Mouse (Mus musculus): Measurements from ENCODE around the gene Mfap4.

Gene Mfap4

DNA sequence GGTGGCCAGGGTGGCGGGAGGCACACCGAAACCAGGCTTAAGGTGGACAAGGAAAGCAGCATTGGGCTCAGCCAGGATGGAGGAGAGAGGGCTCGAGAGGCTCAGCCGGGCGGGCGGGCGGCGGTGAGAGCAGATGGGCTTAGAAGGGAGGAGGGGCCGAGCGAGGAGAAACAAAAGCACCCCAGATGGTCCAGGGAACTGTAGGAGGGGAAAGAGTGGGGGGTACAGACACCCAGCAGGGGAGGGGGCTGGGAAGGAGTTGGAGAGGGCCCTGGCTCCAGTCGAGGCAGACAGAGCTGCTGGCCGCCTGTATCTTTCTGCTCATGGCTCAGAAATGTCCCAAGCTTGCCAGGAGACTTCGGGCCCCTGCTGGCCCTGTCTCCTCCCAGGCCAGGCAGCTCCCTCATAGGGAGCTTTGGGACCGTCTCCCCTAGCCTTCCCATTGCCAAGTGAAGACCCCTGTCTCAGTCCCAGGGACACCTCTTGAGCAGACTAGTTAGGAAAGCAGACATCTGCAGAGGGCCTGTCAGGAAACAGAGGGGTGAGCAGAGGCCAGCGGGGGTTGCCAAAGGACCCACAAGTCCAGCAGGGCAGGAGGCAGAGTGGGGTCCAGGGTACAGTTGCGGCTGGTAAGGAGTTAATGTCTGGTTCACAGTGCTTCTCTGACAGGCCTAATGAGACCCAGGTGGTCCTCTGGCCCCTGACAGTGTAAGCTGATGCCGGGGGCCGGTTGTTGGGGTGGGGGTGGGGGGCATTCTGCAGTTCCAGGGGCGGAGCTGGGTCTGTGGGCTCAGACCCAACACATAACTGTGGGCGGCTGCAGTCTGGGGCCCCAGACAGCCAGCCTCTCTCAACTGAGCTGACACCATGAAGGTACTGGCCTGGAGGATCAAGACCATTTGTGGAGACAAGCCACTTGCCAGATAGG is at the start of gene Mfap4:
Gene Mfap4, plus strand, starts transcription at position 819 of the 928 bp plus-strand sequence.
- no peak for DNase-seq (ENCODE audit: low read depth, low spot score)

DNA sequence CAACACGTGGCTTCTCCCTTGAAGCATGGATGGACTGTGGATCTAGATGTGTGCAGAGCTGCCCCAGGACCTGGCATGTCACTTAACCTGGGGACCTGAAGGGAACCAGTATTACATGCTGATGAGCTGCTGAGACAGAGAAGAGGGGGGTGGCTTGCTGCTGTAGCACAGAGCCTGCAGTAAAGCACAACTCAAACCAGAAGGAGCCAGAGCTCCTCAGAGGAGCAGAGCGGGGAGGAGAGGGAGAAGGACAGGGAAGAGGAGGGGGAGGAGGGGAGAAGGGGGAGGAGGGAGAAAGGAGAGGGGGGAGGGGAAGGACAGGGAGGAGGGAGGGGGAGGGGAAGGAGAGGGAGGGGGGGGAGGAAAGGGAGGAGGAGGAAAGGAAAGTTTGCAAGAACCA is 48.9 kb upstream of the Mfap4 start:
- no peak for DNase-seq (ENCODE audit: low read depth, low spot score)

DNA sequence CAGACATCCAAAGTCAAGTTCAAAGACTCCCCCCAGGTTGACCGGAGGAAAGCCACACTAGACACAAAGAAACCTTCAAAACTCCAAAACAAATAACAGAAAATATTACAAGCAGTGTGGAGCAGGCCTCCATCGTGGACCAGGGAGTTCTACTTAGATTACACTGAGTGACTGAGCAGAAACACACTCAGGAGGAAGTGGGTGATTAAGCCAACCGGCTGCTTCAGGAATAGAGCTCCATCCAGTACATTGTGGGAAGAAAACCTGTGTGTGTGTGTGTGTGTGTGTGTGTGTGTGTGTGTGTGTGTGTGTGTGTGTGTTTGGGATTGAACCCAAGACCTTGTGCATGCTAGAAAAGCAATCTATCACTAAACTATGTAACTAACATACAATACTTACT is 46.1 kb upstream of the Mfap4 start:
- DNase-seq (ENCODE audit: low read depth, low spot score) = no peak

DNA sequence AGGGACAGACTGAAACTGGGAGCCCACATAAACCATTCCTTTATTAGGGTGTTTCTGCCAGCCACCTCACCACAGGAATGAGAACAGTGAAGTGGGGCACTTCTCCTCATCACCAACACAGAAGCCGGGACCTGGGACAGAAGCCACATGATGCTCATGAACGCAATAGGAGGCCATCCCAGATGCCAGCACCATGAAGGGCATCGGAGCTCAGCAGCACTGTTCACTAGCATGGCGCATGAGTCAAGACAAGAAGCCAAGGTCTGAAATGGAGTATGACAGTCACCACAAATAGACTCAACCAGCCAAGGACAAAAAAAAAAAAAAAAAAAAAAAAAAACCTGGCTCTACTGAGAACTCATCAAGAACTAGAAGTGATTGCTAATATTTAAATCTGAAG is 44.8 kb upstream of the Mfap4 start:
- no peak for DNase-seq (ENCODE audit: low read depth, low spot score)

DNA sequence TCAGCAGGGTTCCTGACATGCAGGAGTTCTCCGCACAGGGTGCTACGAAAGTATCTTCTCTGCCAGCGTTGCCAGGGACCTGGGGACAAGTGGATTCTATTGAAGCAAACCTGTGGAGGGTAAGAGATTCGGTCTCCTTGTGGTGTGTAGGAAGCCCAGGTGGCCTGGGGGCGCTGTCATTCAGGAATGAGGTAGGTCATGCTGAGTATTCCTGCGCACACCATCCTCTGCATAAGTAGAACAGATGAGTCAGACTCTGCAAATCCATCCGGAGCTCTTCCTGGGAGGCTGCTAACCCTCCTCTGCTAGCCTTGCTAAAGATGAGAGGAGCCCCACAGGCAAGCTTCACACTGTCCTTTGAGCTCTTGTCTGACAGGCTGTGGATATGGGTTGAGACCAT is 43.6 kb upstream of the Mfap4 start:
- DNase-seq (ENCODE audit: low read depth, low spot score) = no peak

DNA sequence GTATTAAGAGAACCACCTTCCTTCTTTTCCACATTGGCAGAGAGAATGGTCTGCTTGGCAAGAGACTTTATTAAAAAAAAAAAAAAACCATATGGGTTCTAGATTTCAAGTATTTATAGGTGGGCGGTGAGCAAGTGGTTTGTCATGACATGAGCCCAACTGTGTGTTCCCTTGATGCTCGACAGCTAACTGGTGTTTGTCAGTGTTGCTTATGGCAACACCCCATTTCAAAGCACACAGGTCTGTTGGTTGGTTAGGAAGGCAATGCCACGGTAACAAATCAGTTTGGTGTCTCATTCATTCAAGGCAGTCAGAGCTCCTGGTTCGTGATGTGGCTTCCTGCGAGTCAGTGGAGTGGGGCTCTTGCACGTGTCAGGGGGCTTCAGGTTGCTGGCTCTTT is 41.4 kb upstream of the Mfap4 start:
- DNase-seq (ENCODE audit: low read depth, low spot score) = no peak

DNA sequence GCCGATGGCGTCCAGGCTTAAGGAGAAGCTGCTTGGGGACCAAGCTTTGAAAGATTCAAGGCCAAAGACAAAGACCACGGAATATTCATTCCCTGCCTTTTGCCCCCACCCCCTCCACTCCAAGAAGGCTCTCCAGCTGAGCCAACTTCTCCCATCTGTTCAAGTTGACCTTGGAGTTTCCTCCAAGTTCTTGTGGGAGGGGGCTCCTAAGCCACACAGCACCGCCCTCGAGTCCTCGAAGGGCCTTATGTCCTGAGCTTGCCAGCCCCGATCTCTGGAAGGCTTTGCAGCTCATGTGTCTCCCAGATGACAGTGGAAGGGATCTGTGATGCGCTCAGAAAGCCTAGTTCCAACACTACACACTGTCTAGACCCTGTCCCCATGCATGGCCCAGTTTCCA is 37.9 kb upstream of the Mfap4 start:
- DNase-seq (ENCODE audit: low read depth, low spot score) = peak; percentile 21

DNA sequence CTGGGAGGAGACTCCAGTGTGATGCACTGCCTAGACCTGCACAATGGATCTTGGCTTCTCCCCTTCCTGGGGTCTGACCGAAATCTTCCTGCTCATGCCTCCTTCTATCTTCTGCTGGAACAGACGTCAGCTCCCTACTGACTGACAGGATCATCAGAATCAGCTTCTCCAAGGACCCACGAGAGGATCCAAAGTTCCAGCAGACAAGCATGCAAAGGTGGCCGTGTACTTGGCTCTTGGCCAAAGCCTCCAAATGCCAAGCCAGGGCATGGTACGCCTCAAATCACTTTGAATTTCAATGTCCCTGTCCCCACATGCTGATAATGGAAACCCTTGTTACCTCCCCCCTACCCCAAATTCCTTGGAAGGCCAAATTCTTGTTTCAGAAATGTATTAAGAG is 37.2 kb upstream of the Mfap4 start:
- peak; percentile 12 for DNase-seq (ENCODE audit: low read depth, low spot score)

DNA sequence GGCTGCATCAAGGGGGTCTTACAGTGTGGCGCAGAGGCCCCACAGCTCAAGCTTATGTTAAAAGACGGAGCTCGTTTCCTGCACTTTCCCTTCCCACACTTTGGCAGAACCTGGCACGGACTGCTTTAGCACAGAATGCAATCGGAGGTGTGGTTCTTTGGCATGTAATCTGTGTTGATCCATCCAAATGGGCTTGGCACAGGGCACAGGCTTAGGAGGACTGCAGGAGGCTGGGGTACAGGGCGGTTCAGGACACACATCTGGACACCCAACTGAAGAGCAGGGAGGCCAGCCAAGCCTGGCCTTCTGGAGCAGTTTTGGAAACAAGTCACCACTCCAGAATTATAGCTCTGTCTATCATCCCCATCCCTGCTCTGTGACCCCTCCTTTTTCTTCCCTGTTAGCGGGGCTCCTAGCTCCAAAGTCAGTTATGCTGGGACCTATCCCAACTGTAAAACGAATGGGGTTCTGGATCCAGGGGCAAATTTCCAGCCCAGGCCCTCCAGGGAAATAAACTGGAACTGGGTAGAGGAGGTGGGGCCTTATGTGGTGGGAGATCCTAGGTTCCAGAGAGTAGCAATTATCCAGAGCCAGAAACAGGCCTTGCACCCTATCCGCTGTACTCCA is 36.5 kb upstream of the Mfap4 start:
- peak; percentile 76 for DNase-seq (ENCODE audit: low read depth, low spot score)

DNA sequence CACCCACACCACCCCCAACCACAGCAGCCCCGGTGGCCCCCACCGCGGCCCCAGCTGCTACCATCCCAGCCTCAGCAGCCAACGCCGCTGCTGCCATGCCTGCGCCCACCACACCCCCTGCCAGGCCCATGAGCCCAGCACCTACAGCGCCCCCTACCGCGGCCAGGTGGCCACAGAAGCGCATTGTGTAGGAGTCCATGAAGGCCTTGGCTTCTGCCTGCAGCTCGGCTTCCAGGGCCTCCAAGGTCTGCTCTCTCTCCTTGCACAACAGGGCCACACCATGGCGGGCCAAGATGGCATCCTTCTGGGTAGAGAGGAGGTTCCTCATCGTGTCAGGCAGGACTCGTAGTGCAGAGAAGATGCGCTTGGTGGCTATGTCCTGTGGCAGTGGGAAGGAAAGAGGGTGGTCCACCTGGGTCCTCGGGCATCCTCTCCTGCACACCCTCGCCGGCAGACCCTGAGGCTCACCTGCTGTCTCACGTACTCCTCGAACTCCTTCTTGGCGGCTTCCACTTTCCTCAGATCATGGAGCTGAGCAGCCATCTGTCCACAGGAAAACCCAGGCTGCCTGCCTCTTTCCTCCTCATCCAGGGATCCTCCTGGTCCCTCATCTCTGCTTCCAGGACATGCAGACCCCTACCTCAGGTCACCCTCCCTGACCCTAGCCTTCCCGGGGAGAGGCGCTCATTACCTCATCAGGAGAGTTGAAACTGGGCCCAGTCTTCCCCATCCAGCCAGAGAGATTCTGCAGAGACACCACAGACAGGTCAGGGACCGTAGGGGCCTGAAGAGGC is 35.5 kb upstream of the Mfap4 start:
- DNase-seq (ENCODE audit: low read depth, low spot score) = no peak

DNA sequence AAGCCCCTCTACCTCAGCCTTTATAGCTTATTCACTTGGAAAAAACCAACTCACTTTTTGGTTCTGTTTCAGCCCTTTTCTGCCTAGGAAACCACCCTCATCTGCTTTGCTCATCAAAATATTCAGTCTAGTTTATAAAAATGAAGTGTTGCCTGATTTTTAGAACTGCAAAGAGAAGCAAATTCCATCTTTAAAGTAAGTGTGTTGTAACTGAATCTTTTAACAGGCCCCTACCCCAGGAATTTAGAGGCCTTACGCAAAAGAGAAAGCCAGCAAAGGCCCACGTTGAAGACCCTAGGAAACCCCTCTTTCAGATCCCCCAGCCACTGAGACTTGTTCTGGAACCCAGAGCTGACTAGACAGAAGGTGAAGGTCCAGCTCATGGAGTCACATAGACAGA is 21.2 kb upstream of the Mfap4 start:
- DNase-seq (ENCODE audit: low read depth, low spot score) = no peak

DNA sequence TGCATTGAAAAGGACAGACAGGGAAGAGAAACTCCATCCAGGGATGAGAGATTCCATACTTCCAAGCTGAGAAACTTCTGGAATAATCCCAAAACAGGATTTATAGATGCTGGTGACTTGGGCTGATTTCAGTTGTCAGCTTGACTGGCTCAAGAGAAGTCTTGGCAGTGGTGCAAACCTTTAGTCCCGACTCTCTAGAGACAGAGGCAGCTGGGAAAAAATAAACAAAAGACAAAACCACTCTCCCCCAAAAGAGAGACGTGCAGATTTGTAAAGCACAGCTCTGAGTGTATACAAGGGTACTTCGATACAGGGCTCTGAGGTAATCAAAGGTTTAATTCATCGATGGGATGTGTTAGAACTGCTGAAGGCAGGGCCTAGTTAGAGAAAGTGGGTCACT is 19.8 kb upstream of the Mfap4 start:
- DNase-seq (ENCODE audit: low read depth, low spot score) = no peak

DNA sequence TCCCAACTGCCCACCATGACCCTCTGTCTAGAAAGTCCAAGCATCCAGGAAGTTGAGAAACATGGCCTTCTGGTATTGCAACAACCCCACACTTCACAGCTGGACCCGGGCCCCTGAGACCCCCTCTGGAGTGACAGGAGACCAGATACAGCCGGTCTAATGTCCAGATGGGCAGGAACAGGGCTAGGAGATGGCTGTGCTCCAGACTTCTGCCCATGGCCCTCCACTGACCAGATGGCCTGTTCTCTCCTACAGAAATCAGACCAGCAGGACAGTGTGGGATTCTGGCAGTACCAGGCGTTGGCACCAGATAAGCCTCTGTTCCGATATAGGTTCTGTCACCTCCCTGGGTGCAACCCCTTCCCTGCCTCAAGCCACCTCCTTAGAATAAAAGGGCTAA is 16.7 kb upstream of the Mfap4 start:
- DNase-seq (ENCODE audit: low read depth, low spot score) = no peak

DNA sequence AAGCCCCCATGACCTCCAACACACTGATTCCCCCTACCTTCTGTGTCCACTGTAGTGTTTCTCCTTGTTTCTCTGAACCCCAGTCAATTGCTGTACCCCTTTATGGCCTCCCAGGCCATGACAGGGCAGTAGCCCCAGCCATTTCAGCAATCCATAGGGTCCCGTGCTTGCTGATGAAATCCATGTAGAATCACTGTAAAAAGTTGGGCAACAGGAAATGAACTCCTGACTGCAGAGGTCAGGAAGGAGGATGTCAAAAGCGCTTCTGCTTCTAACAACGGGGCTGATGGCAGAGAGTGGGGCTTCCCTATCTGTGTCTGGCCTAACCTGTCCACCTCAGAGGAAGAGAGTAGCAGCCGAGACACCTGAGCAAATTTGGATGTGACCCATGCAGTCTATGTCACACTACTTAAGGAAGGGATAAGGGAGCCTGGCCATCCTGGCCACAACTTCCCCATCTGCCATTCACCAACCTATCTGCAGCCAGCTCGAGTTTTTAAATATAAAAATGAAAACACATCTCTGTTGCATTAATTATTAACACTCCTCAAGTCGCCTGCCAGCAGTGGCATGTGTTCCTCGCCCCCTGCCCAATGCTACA is 15.8 kb upstream of the Mfap4 start:
- no peak for DNase-seq (ENCODE audit: low read depth, low spot score)

DNA sequence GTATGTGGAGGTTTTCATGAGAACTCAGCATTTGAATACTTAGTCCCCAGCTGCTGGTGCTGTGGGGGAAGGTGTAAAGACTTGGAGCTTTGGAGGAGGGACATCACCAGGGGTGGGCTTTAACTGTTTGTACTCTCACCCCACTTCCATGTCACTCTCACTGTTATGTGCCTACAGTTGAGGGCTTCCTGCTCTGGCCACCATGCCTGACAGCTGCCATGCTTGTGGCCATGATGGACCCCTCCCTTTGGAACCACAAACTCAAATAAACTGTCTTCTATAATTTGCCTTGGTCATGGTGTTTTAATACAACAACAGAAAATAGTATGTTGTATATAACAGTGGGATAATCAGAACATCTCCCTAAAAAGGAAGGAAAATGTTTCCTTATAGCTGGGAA is 14.4 kb upstream of the Mfap4 start:
- no peak for DNase-seq (ENCODE audit: low read depth, low spot score)

DNA sequence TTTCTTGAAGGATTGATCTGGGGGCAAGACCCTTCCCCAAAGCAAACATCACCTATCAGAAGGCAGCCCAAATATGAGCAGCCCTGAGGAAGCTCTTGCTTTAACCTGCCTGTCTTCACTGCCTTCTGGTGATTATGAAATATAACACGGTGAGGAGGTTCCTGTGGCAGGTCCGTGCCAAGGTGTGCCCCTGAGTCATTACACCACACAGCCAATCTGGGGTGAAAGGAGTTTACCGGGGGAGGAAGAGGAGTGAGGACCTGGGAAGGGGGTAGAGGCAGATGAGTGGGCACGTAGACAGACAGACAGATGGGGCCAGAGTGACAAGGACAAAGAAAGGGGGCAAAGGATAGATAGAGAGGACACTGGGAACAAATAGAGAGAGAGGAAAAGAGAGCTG is 11.6 kb upstream of the Mfap4 start:
- DNase-seq (ENCODE audit: low read depth, low spot score) = no peak

DNA sequence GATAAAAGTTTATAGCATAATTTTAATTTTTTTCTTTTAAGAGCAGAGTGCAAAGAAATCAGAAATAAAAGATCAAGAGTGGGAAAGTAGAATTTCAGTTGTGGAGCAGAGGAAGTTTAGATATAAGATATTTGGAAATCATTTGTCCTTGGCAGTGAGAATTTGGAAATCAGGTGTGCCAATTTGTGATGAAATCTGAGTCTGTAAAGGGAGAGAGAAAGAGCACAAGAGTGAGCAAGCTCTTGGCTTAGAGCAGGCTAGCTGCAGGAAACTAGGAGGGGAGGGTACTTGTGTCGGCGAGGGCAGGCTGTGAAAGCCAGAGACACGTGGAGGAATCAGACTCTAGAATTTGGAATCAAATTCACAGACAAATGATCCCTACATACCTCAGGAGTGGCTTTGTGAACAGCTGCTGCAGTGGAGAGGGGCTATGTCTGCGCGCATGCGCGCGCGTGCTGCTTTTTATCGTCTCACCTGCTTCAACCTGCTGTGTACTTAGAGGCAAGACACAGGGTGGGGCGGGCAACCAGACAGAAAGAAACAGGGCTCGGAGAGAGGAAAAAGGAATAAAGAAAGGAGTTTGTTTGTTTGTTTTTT is 8.3 kb upstream of the Mfap4 start:
- no peak for DNase-seq (ENCODE audit: low read depth, low spot score)

DNA sequence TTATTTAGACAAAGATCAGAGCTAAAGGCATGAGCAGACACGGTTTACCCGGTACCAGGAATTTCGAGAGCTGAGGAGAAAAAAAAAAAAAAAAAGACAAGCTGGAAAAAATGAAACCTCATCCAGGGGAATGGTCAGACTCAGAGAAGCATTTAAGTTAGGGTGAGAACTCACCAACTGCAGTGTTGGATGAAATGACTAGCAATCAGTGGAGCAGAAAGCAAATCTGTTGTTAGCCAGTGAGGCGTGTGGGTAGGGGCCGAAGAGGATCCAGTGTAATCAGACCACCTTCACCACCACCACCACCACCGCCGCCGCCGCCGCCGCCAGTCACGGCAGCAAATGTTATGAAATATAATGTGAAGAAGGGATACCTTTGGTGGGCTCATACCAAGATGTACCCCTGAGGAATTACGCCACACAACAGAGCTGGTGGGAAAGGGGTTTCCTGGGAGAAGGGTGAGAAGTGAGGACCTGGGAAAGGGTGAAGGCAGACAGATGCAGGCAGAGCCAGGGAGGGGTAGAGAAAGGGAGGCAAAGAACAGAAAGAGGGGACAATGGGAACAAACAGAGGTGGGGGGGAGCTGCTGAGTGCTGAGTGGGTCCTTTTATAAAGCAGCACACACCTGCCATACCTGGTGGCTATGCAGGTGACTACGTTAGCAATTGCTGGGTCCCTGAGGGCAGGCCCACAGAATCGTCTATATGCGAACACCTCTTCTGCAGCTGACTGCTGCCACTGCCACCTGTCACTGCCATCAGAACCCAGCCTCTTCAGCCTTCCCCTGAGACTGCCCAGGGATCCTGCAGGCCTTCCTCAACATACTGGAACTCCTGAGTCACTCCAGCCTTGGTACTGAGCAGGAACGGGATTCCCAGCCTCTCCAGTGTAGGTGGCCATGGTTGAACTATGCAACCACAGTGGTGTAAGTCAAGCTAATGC is 7.4 kb upstream of the Mfap4 start:
- DNase-seq (ENCODE audit: low read depth, low spot score) = no peak

DNA sequence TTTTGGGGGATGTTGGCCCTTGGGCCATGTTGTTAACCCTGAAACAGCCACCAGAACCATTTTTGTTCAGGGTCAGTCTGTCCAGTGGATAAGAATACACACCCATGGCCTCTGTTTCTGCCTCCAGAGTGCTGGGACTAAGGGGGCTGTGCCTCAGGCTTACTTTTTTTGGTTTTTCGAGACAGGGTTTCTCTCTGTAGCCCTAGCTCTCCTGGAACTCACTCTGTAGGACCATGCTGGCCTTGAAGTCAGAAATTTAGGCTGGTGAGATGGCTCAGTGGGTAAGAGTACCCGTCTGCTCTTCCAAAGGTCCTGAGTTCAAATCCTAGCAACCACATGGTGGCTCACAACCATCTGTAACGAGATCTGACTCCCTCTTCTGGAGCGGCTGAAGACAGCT is 6.4 kb upstream of the Mfap4 start:
- no peak for DNase-seq (ENCODE audit: low read depth, low spot score)

DNA sequence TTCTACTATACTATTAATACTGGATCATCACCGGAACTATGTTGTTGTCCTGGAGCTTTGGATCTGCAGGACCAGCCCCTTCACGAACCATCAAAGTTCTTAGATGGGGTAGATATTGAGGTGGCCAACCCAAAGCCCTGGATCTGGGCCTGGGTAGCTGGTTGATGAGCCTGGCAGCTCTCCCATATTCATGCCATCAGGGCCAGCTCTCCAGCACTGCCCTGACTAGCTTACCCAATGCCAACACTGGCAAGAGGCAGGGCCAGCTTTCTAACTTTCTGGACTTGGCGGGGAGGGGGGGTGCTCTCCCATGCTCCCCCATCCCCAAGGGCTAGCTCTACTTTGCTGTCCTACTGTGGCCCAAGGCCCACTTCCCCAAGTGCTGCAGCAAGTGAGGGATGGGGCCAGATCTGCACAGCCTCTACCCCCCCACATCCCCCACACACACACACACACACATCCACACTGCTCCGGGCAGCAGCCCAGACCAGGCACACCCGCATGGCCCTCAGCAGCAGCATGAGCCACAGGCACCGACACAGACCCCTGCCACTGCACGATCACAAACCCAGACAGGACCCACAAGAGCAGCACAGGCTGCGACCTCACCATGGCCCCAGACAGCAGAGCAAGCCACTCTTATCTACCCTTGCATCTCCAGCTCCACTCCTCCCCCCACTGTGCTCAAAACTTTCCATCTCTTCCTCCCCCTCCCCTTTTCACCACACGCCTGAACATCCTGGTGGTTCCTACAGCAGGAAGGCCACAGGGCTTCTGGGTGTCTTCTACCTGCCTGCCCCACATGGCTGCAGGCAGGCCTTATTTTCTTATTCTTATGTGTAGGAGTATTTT is 3.8 kb upstream of the Mfap4 start:
- DNase-seq (ENCODE audit: low read depth, low spot score) = no peak

Measured in skeletal muscle tissue, adult 2 months (tissue).